Mouse (Mus musculus): ENCODE results near the gene Cmtm7. TPM values are rescaled to one million over a fixed set of nuclear protein-coding genes. Genes with fewer than 3 reads are reported as not detected.

Cmtm7 gene
- total and polyA plus RNA-seq, 2 experiments from 2014 or later, result 89.6 to 145 TPM

DNA sequence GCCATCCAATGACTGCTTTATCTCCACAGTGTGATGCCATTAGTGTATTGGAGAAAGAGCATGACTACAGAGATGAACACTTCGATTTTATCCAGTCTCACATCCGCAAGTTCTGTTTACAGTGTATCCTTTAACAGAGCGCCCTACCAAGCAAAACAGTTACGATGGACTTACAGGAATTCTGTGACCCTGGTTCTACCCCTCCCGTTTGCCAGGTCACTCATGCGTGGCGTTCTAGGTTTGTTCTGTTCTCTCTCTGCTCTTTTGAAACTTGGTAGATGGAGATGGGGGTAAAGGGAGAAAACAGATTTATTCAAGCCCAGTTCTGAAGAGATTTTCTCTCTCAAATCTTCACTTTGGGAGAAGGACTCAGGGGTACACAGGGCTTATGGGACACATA, 68.2 kb downstream of the Cmtm7 start:
- Histone ChIP-seq H3K4me3 (ENCODE audit: low read depth, low read length) (no peak overlapping the region), H3K27ac (ENCODE audit: low read depth) (no peak overlapping the region), H3K4me1 (ENCODE audit: control insufficient read depth, insufficient read depth) (no peaks in the 10 kb centered on the region), H3K9ac (replicated peaks; ENCODE audit: low read depth, low read length) (no peak overlapping the region), H3K27me3 (ENCODE audit: control insufficient read depth, insufficient read depth, low read length) (no peaks in the 10 kb centered on the region), H3K36me3 (replicated peaks; ENCODE audit: control insufficient read depth, insufficient read depth, low read length) (peaks cover 85% of the 10 kb centered on the region), H3K4me2 (ENCODE audit: low read depth, low read length) (no peak overlapping the region), H3K9me3 (replicated peaks; ENCODE audit: control insufficient read depth, low read length) (no peaks in the 10 kb centered on the region)
- TF ChIP-seq EP300 (IDR thresholded peaks at IDR 0.05; ENCODE audit: low read depth) (no peak), CTCF (IDR thresholded peaks at IDR 0.05; ENCODE audit: low read depth) (no peak)
- ATAC-seq (ENCODE audit: insufficient read depth, low read depth) (no peak), DNase-seq (ENCODE audit: low spot score) (no peak)
- WGBS, result 92% methylated on average over 7 of the region's 7 CpGs

DNA sequence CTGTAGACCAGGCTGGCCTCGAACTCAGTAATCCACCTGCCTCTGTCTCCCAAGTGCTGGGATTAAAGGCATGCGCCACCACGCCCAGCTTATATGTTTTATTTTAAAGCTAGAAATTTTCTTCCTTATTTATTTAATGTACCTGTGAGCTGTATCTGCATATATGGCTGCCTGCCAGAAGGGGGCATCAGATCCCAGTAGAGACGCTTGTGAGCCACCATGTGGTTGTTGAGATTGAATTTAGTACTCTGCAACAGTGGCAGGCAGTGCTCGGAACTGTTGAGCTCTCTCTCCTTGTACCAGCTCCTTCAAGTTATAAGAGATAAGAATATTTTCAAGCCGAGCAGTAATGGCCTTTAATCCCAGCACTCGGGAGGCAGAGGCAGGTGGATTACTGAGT, 71.3 kb downstream of the Cmtm7 start:
- no peak; the same call in 1 of the 2 replicates for ATAC-seq (ENCODE audit: insufficient read depth, low read depth)
- Histone ChIP-seq H3K27ac (ENCODE audit: low read depth) (no peak overlapping the region), H3K9me3 (replicated peaks; ENCODE audit: control insufficient read depth, low read length) (no peaks in the 10 kb centered on the region), H3K4me2 (ENCODE audit: low read depth, low read length) (no peak overlapping the region), H3K4me3 (ENCODE audit: low read depth, low read length) (no peak overlapping the region), H3K9ac (replicated peaks; ENCODE audit: low read depth, low read length) (no peak overlapping the region), H3K27me3 (ENCODE audit: control insufficient read depth, insufficient read depth, low read length) (no peaks in the 10 kb centered on the region), H3K36me3 (replicated peaks; ENCODE audit: control insufficient read depth, insufficient read depth, low read length) (peaks cover 84% of the 10 kb centered on the region), H3K4me1 (ENCODE audit: control insufficient read depth, insufficient read depth) (no peaks in the 10 kb centered on the region)
- TF ChIP-seq CTCF (IDR thresholded peaks at IDR 0.05; ENCODE audit: low read depth) (peak; percentile 44), EP300 (IDR thresholded peaks at IDR 0.05; ENCODE audit: low read depth) (no peak)
- WGBS, result 71% methylated on average over 7 of the region's 7 CpGs
- no peak for DNase-seq (ENCODE audit: low spot score)

DNA sequence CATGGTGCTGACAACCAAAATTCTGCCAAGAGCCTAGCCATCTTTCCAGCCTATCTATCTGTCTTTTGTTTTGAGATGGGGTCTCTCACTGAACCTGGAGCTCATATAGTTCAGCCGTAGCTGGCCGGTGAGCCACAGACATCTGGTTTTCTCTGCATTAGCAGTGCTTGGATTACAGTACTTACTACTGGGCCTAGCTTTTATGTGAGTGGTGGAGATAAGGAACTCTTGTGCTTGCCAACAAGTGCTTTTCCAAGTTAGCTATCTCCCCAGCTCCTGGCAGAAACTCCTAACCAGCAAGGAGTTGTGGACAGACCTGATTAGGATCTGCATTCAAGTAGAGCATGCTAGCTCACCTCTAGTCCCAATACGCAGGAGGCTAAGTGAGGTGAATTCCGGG, 73.9 kb downstream of the Cmtm7 start:
- DNase-seq (ENCODE audit: low spot score), result no peak
- no peaks in the 10 kb centered on the region for H3K27me3 ChIP-seq (ENCODE audit: control insufficient read depth, insufficient read depth, low read length)
- H3K4me1 ChIP-seq (ENCODE audit: control insufficient read depth, insufficient read depth), result no peaks in the 10 kb centered on the region
- no peak overlapping the region for H3K4me2 ChIP-seq (ENCODE audit: low read depth, low read length)
- no peak for ATAC-seq (ENCODE audit: insufficient read depth, low read depth)
- no peak overlapping the region for H3K27ac ChIP-seq (ENCODE audit: low read depth)
- H3K4me3 ChIP-seq (ENCODE audit: low read depth, low read length), result no peak overlapping the region
- 49% methylated on average over 4 of the region's 4 CpGs for WGBS
- TF ChIP-seq CTCF (IDR thresholded peaks at IDR 0.05; ENCODE audit: low read depth), result no peak
- TF ChIP-seq EP300 (IDR thresholded peaks at IDR 0.05; ENCODE audit: low read depth), result no peak
- peaks cover 68% of the 10 kb centered on the region for H3K36me3 ChIP-seq (replicated peaks; ENCODE audit: control insufficient read depth, insufficient read depth, low read length)
- H3K9me3 ChIP-seq (replicated peaks; ENCODE audit: control insufficient read depth, low read length), result no peaks in the 10 kb centered on the region
- H3K9ac ChIP-seq (replicated peaks; ENCODE audit: low read depth, low read length), result no peak overlapping the region

Other genes with a start within 250 kb of the Cmtm7 start
- under 0.01 and 0.04 TPM in 2 replicates for gene Trim71, start 217.5 kb downstream of the Cmtm7 start, total RNA-seq (2014; rRNA removed; ENCODE audit: low replicate concordance)
- not detected in 2 replicates for gene Trim71, start 217.5 kb downstream of the Cmtm7 start, polyA plus RNA-seq (2015; fragmentation: Nextera tagmentation; extraction: Ambion mirVana)
- gene Cnot10, start 141.7 kb downstream of the Cmtm7 start, total RNA-seq (2014; rRNA removed; ENCODE audit: low replicate concordance), result 19.7 and 35.6 TPM in 2 replicates
- gene Cnot10, start 141.7 kb downstream of the Cmtm7 start, polyA plus RNA-seq (2015; fragmentation: Nextera tagmentation; extraction: Ambion mirVana), result 24.3 and 25.7 TPM in 2 replicates
- 76.0 and 84.0 TPM in 2 replicates for gene Dync1li1, start 93.1 kb downstream of the Cmtm7 start, total RNA-seq (2014; rRNA removed; ENCODE audit: low replicate concordance)
- gene Dync1li1, start 93.1 kb downstream of the Cmtm7 start, polyA plus RNA-seq (2015; fragmentation: Nextera tagmentation; extraction: Ambion mirVana), result 70.5 and 75.2 TPM in 2 replicates
- 22.8 and 30.1 TPM in 2 replicates for gene Cmtm6, start 50.7 kb downstream of the Cmtm7 start, total RNA-seq (2014; rRNA removed; ENCODE audit: low replicate concordance)
- gene Cmtm6, start 50.7 kb downstream of the Cmtm7 start, polyA plus RNA-seq (2015; fragmentation: Nextera tagmentation; extraction: Ambion mirVana), result 29.9 and 33.8 TPM in 2 replicates
- 14.8 and 17.5 TPM in 2 replicates for gene Cmtm8, start 62.3 kb upstream of the Cmtm7 start, total RNA-seq (2014; rRNA removed; ENCODE audit: low replicate concordance)
- gene Cmtm8, start 62.3 kb upstream of the Cmtm7 start, polyA plus RNA-seq (2015; fragmentation: Nextera tagmentation; extraction: Ambion mirVana), result 13.3 and 14.4 TPM in 2 replicates
- gene Gpd1l, start 152.1 kb upstream of the Cmtm7 start, total RNA-seq (2014; rRNA removed; ENCODE audit: low replicate concordance), result 30.8 TPM in 2 replicates
- gene Gpd1l, start 152.1 kb upstream of the Cmtm7 start, polyA plus RNA-seq (2015; fragmentation: Nextera tagmentation; extraction: Ambion mirVana), result 14.2 and 15.3 TPM in 2 replicates
- 2.9 and 3.0 TPM in 2 replicates for gene Osbpl10, start 196.7 kb upstream of the Cmtm7 start, total RNA-seq (2014; rRNA removed; ENCODE audit: low replicate concordance)
- 0.36 and 0.44 TPM in 2 replicates for gene Osbpl10, start 196.7 kb upstream of the Cmtm7 start, polyA plus RNA-seq (2015; fragmentation: Nextera tagmentation; extraction: Ambion mirVana)
- 57.4 and 71.9 TPM in 2 replicates for gene Rps27rt, start 200.9 kb upstream of the Cmtm7 start, total RNA-seq (2014; rRNA removed; ENCODE audit: low replicate concordance)
- 270 and 308 TPM in 2 replicates for gene Rps27rt, start 200.9 kb upstream of the Cmtm7 start, polyA plus RNA-seq (2015; fragmentation: Nextera tagmentation; extraction: Ambion mirVana)

Measured in heart, postnatal 0 days (tissue).